Mouse (Mus musculus): ENCODE results near the gene Naip6. TPM values are rescaled to one million over a fixed set of nuclear protein-coding genes. Genes with fewer than 3 reads are reported as not detected.
"Not testable (repeated sequence)": the region's sequence is repeated elsewhere in the genome, so short reads cannot be mapped to it uniquely, and the experiment has no call there.

Gene Naip6
- total and polyA plus RNA-seq, 3 experiments: 0.12 to 0.78 TPM; not detected in 1

- not testable (repeated sequence) for H3K4me3 ChIP-seq (ENCODE audit: control insufficient read depth in 1 of 2, insufficient read depth in 1 of 2, low read depth in 2 of 2, low read length in 2 of 2); H3K79me2 ChIP-seq (ENCODE audit: control insufficient read depth, insufficient read depth, low read length, poor library complexity); H3K27ac ChIP-seq (ENCODE audit: control insufficient read depth, low read depth, low read length); DNase-seq (ENCODE audit: low read depth, low spot score); H3K4me1 ChIP-seq (ENCODE audit: control insufficient read depth in 1 of 2, insufficient read depth in 2 of 2, low read length in 2 of 2); H3K9ac ChIP-seq (ENCODE audit: control insufficient read depth, low read depth, low read length, poor library complexity, severe bottlenecking); H3K9me3 ChIP-seq (replicated peaks; ENCODE audit: insufficient read depth, low read length); H3K36me3 ChIP-seq (ENCODE audit: control insufficient read depth in 1 of 2, insufficient read depth in 2 of 2, low read length in 2 of 2); H3K27me3 ChIP-seq (ENCODE audit: control insufficient read depth in 1 of 2, insufficient read depth in 2 of 2, low read length in 2 of 2)
Measured at GRCm38 (mm10) chr13:100331728-100332127, 14.3 kb upstream of the Naip6 start.

GRCm38 (mm10) chr13:100328899-100329298, 11.4 kb upstream of the Naip6 start:
- not testable (repeated sequence) for H3K9ac ChIP-seq (ENCODE audit: control insufficient read depth, low read depth, low read length, poor library complexity, severe bottlenecking); H3K27ac ChIP-seq (ENCODE audit: control insufficient read depth, low read depth, low read length); H3K4me3 ChIP-seq (ENCODE audit: control insufficient read depth in 1 of 2, insufficient read depth in 1 of 2, low read depth in 2 of 2, low read length in 2 of 2); H3K9me3 ChIP-seq (replicated peaks; ENCODE audit: insufficient read depth, low read length); H3K27me3 ChIP-seq (ENCODE audit: control insufficient read depth in 1 of 2, insufficient read depth in 2 of 2, low read length in 2 of 2); DNase-seq (ENCODE audit: low read depth, low spot score); H3K79me2 ChIP-seq (ENCODE audit: control insufficient read depth, insufficient read depth, low read length, poor library complexity); H3K4me1 ChIP-seq (ENCODE audit: control insufficient read depth in 1 of 2, insufficient read depth in 2 of 2, low read length in 2 of 2); H3K36me3 ChIP-seq (ENCODE audit: control insufficient read depth in 1 of 2, insufficient read depth in 2 of 2, low read length in 2 of 2)

GRCm38 (mm10) chr13:100328029-100328428, 10.6 kb upstream of the Naip6 start:
- not testable (repeated sequence) for H3K27me3 ChIP-seq (ENCODE audit: control insufficient read depth in 1 of 2, insufficient read depth in 2 of 2, low read length in 2 of 2); H3K9me3 ChIP-seq (replicated peaks; ENCODE audit: insufficient read depth, low read length); H3K27ac ChIP-seq (ENCODE audit: control insufficient read depth, low read depth, low read length); H3K36me3 ChIP-seq (ENCODE audit: control insufficient read depth in 1 of 2, insufficient read depth in 2 of 2, low read length in 2 of 2); H3K79me2 ChIP-seq (ENCODE audit: control insufficient read depth, insufficient read depth, low read length, poor library complexity); H3K9ac ChIP-seq (ENCODE audit: control insufficient read depth, low read depth, low read length, poor library complexity, severe bottlenecking); H3K4me1 ChIP-seq (ENCODE audit: control insufficient read depth in 1 of 2, insufficient read depth in 2 of 2, low read length in 2 of 2); H3K4me3 ChIP-seq (ENCODE audit: control insufficient read depth in 1 of 2, insufficient read depth in 1 of 2, low read depth in 2 of 2, low read length in 2 of 2); DNase-seq (ENCODE audit: low read depth, low spot score)

- H3K4me3 ChIP-seq (ENCODE audit: control insufficient read depth in 1 of 2, insufficient read depth in 1 of 2, low read depth in 2 of 2, low read length in 2 of 2); H3K27me3 ChIP-seq (ENCODE audit: control insufficient read depth in 1 of 2, insufficient read depth in 2 of 2, low read length in 2 of 2); DNase-seq (ENCODE audit: low read depth, low spot score); H3K79me2 ChIP-seq (ENCODE audit: control insufficient read depth, insufficient read depth, low read length, poor library complexity); H3K4me1 ChIP-seq (ENCODE audit: control insufficient read depth in 1 of 2, insufficient read depth in 2 of 2, low read length in 2 of 2); H3K9ac ChIP-seq (ENCODE audit: control insufficient read depth, low read depth, low read length, poor library complexity, severe bottlenecking); H3K36me3 ChIP-seq (ENCODE audit: control insufficient read depth in 1 of 2, insufficient read depth in 2 of 2, low read length in 2 of 2); H3K9me3 ChIP-seq (replicated peaks; ENCODE audit: insufficient read depth, low read length); H3K27ac ChIP-seq (ENCODE audit: control insufficient read depth, low read depth, low read length): not testable (repeated sequence)
Measured at GRCm38 (mm10) chr13:100322266-100322837, 4.9 kb upstream of the Naip6 start.

GRCm38 (mm10) chr13:100284611-100285010, 32.9 kb downstream of the Naip6 start:
- Histone ChIP-seq H3K36me3 (ENCODE audit: control insufficient read depth in 1 of 2, insufficient read depth in 2 of 2, low read length in 2 of 2) (no peaks in the 10 kb centered on the region), H3K9me3 (replicated peaks; ENCODE audit: insufficient read depth, low read length) (no peaks in the 10 kb centered on the region), H3K4me3 (ENCODE audit: control insufficient read depth in 1 of 2, insufficient read depth in 1 of 2, low read depth in 2 of 2, low read length in 2 of 2) (no peak overlapping the region), H3K79me2 (ENCODE audit: control insufficient read depth, insufficient read depth, low read length, poor library complexity) (no peaks in the 10 kb centered on the region), H3K9ac (ENCODE audit: control insufficient read depth, low read depth, low read length, poor library complexity, severe bottlenecking) (no peak overlapping the region), H3K4me1 (ENCODE audit: control insufficient read depth in 1 of 2, insufficient read depth in 2 of 2, low read length in 2 of 2) (no peaks in the 10 kb centered on the region), H3K27me3 (ENCODE audit: control insufficient read depth in 1 of 2, insufficient read depth in 2 of 2, low read length in 2 of 2) (no peaks in the 10 kb centered on the region), H3K27ac (ENCODE audit: control insufficient read depth, low read depth, low read length) (no peak overlapping the region)
- no peak for DNase-seq (ENCODE audit: low read depth, low spot score)
- TF ChIP-seq ETS1 (IDR thresholded peaks at IDR 0.05; ENCODE audit: low read depth, low read length): no peak

- not testable (repeated sequence) for H3K4me1 ChIP-seq (ENCODE audit: control insufficient read depth in 1 of 2, insufficient read depth in 2 of 2, low read length in 2 of 2)
Measured at GRCm38 (mm10) chr13:100271474-100272132, 45.9 kb downstream of the Naip6 start.

GRCm38 (mm10) chr13:100256996-100257395, 60.5 kb downstream of the Naip6 start:
- H3K9ac ChIP-seq (ENCODE audit: control insufficient read depth, low read depth, low read length, poor library complexity, severe bottlenecking); H3K4me3 ChIP-seq (ENCODE audit: control insufficient read depth in 1 of 2, insufficient read depth in 1 of 2, low read depth in 2 of 2, low read length in 2 of 2); H3K27me3 ChIP-seq (ENCODE audit: control insufficient read depth in 1 of 2, insufficient read depth in 2 of 2, low read length in 2 of 2); H3K79me2 ChIP-seq (ENCODE audit: control insufficient read depth, insufficient read depth, low read length, poor library complexity); H3K27ac ChIP-seq (ENCODE audit: control insufficient read depth, low read depth, low read length); DNase-seq (ENCODE audit: low read depth, low spot score); H3K9me3 ChIP-seq (replicated peaks; ENCODE audit: insufficient read depth, low read length); H3K36me3 ChIP-seq (ENCODE audit: control insufficient read depth in 1 of 2, insufficient read depth in 2 of 2, low read length in 2 of 2); H3K4me1 ChIP-seq (ENCODE audit: control insufficient read depth in 1 of 2, insufficient read depth in 2 of 2, low read length in 2 of 2): not testable (repeated sequence)

More at GRCm38 (mm10) chr13:100271474-100272132, 45.9 kb downstream of the Naip6 start:
- H3K79me2 ChIP-seq (ENCODE audit: control insufficient read depth, insufficient read depth, low read length, poor library complexity); DNase-seq (ENCODE audit: low read depth, low spot score); H3K27ac ChIP-seq (ENCODE audit: control insufficient read depth, low read depth, low read length); H3K9me3 ChIP-seq (replicated peaks; ENCODE audit: insufficient read depth, low read length); H3K9ac ChIP-seq (ENCODE audit: control insufficient read depth, low read depth, low read length, poor library complexity, severe bottlenecking); H3K27me3 ChIP-seq (ENCODE audit: control insufficient read depth in 1 of 2, insufficient read depth in 2 of 2, low read length in 2 of 2); H3K4me3 ChIP-seq (ENCODE audit: control insufficient read depth in 1 of 2, insufficient read depth in 1 of 2, low read depth in 2 of 2, low read length in 2 of 2); H3K36me3 ChIP-seq (ENCODE audit: control insufficient read depth in 1 of 2, insufficient read depth in 2 of 2, low read length in 2 of 2): not testable (repeated sequence)

Data from MEL (cell line).